Mouse (Mus musculus) inflammation-experienced regulatory T-cells (primary cell): Measurements from ENCODE around the gene Nhlrc1. TPM values are rescaled to one million over a fixed set of nuclear protein-coding genes. Genes with fewer than 3 reads are reported as not detected.

ENCODE experiments used
- polyA plus RNA-seq, 2 experiments: library from polyadenylated mRNA; unstranded; fragments of 100-300 nt; shearing (Covaris generic); gene quantifications; one replicate each; pipeline ENCODE4 v1.2.1; 2017

The Nhlrc1 gene
- 1 to 10 TPM; 1.1 to 1.4 TPM for polyA plus RNA-seq

GRCm38 (mm10) chr13:47014334-47015194 lies at the start of gene Nhlrc1:
Nhlrc1 (minus strand) TSS chr13:47014850.

DNA sequence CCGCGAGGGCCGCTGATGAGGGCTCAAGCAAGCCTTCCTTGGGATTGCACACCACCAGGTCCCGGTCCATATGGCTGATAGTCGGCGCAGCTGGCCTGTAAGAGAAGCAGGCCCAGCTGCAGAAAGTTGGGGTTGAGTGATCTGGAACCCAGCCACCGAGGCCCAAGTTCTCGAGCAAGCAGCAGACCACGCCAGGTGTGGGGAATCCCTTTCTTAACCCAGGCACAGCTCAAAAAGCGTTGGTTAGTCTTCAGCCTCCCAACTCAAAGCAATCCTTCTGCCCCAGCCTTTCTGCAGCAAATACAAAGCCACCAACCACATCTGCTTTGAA lies 29.9 kb upstream of the Nhlrc1 start, which contains the start of gene Tpmt:
Tpmt (minus strand) TSS at position 121 of the 331 bp plus-strand sequence.

DNA sequence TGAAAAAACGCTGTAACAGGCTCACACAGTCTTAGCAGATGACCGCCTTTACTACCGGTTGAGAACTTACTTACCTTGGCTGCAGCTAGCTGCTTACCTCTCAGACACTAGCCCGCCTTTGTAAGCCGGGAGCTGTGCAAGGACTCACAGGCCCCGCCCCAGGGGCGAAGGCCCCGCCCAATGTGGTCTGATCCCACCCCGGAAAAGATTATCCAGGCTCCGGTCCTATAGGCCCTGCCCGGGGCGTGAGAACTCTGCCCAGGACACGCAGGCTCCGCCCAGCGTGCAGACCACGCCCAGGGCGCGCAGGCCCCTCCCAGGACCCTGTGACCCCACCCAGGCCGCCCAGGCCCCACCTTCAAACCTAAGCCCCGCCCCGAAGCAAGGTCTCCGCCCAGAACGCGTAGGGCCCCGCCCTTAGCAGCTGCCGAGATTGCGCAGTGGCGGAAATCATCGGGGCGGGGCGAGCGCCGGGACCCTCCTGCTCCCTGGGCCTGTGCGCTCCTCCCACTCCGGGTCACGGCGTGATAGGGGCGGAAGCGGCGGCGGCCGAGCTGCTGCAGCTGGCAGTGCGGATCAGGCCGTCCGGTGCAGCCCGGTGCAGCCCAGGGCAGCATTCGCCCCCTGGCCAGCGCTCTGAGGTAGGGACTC lies 28.5 kb upstream of the Nhlrc1 start, which contains the start of gene Kdm1b:
Kdm1b (plus strand) TSS at position 470 of the 651 bp plus-strand sequence.

Other genes starting within 250 kb of the Nhlrc1 start
- gene Kif13a, start 85.0 kb downstream of the Nhlrc1 start, polyA plus RNA-seq: 10 to 100 TPM; 18.9 to 32.2 TPM
- 10 to 100 TPM; 22.5 to 42.4 TPM for gene Kdm1b, start 28.6 kb upstream of the Nhlrc1 start, polyA plus RNA-seq
- gene Tpmt, start 29.9 kb upstream of the Nhlrc1 start, polyA plus RNA-seq: 10 to 100 TPM in 1 of 2 experiments, 1 to 10 TPM in 1; 4.9 to 12.1 TPM
- 100 to 1,000 TPM; 158 to 159 TPM for gene Dek, start 91.4 kb upstream of the Nhlrc1 start, polyA plus RNA-seq
- gene Rnf144b, start 107.8 kb upstream of the Nhlrc1 start, polyA plus RNA-seq: 1 to 10 TPM in 1 of 2 experiments, under 1 TPM in 1; 0.04 to 1.0 TPM